Mouse (Mus musculus) embryonic facial prominence, embryonic 10.5 days (tissue): ENCODE measurements at regions not wholly inside any gene's neighbourhood (a gene's known extent, or its start where the extent isn't known, plus 50 kb on each side); places are given as distances from the start of the nearest gene placed in this dataset.
"Not testable (repeated sequence)": the region's sequence is repeated elsewhere in the genome, so short reads cannot be mapped to it uniquely, and the experiment has no call there.

Experiments
- DNase-seq: peaks from one replicate; pipeline ENCODE4 v3.0.0-alpha.2; 2017; ENCODE audit warnings: low spot score
- H3K27ac ChIP-seq: fragments of 300-500 bp; sonication (generic); replicated peaks from 2 replicates; pipeline ENCODE4 v1.5.1; 2016; ENCODE audit warnings: mild to moderate bottlenecking
- H3K27me3 ChIP-seq: fragments of 300-500 bp; sonication (generic); replicated peaks from 2 replicates; pipeline ENCODE4 v1.6.1; 2016; ENCODE audit warnings: low read depth, mild to moderate bottlenecking; ENCODE audit not compliant: poor library complexity, severe bottlenecking
- H3K36me3 ChIP-seq: fragments of 300-500 bp; sonication (generic); replicated peaks from 2 replicates; pipeline ENCODE4 v1.6.1; 2016; ENCODE audit warnings: mild to moderate bottlenecking, moderate library complexity
- H3K4me1 ChIP-seq: fragments of 300-500 bp; sonication (generic); 2 replicates; pipeline ENCODE4 v1.6.1; 2016
- H3K4me3 ChIP-seq: fragments of 300-500 bp; sonication (generic); 2 replicates; pipeline ENCODE4 v1.5.1; 2016; ENCODE audit warnings: mild to moderate bottlenecking, moderate library complexity
- H3K9me3 ChIP-seq: fragments of 300-500 bp; sonication (generic); 2 replicates; pipeline ENCODE4 v1.6.1; 2016; ENCODE audit warnings: mild to moderate bottlenecking
- WGBS: fragments of 180-500 bp; shearing (Covaris S2); methylation state at CpG from one replicate; pipeline ENCODE4 v1.1.7; 2016; 5-methylcytosine and 5-hydroxymethylcytosine counted together

DNA sequence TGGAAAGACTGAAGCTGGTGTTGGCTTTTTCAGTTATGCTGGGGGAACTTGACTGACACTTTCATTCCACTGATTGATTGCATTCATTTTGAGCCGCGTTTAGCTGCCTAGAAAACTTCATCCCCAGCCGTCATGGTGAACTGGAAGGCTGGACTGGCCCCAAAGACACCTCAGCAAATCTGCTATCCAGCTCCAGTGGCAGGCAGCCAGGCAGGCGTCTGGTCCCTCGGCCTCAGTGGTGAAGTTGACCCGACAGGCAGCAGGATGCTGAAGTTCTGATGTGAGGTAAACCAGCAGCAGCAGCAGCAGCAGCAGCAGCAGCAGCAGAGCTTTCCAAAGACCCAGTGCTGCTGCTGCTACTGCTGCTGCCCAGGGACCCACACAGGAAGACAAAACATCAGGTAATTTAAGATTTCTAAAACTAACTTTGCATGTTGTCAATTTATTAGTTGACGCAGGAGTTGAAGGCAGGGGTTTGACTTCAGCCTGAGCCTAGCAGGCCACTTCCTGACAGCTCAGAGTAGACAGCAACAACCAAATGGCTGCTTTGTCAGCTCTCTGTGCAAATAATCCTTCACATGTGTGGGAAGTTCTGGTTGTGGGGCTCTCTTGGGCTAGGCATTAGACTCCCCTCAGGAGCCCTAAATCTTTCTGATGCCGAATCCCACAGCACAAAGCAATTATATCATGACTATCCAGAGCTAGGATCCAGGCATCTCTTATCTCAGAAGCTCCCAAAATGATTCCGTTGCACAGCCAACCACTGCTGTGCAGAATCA lies 200.4 kb upstream of the Nhs start:
- H3K9me3 ChIP-seq = no peaks in the 10 kb centered on the region
- 0 out of 2 replicates have a peak, but pooled peaks cover 5% of the 10 kb centered on the region for H3K4me1 ChIP-seq
- H3K36me3 ChIP-seq = no peaks in the 10 kb centered on the region
- WGBS = 55% methylated on average over 9 of the region's 9 CpGs
- H3K4me3 ChIP-seq = no peak overlapping the region
- no peak overlapping the region for H3K27ac ChIP-seq
- peak; percentile 17 for DNase-seq
- peaks cover 83% of the 10 kb centered on the region for H3K27me3 ChIP-seq

DNA sequence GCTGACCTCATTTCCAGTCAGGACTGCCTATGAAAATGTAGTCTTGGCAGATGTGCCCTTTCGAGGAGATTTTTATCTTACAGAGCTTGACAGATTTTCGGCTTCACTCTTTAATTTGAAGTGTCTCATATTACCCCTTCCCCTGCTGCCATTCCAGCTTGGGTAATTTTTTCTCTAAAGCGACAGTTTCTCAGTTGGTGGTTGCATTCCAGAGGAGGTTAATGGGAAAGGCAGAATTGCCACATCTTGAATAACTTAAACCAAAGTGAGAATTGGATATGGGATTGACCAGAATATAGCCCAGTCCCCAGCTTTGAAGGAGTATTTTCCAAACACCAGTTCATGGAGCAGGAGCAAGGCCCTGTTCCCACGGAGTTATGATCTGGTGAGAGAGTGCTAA lies 188.8 kb upstream of the Nhs start:
- Histone ChIP-seq H3K4me3 (no peak overlapping the region), H3K27me3 (peaks cover 93% of the 10 kb centered on the region), H3K27ac (no peak overlapping the region), H3K9me3 (no peaks in the 10 kb centered on the region), H3K4me1 (no peaks in the 10 kb centered on the region; the same call in 1 of the 2 replicates), H3K36me3 (no peaks in the 10 kb centered on the region)
- 40% methylated on average over 4 of the region's 4 CpGs for WGBS
- no peak for DNase-seq

DNA sequence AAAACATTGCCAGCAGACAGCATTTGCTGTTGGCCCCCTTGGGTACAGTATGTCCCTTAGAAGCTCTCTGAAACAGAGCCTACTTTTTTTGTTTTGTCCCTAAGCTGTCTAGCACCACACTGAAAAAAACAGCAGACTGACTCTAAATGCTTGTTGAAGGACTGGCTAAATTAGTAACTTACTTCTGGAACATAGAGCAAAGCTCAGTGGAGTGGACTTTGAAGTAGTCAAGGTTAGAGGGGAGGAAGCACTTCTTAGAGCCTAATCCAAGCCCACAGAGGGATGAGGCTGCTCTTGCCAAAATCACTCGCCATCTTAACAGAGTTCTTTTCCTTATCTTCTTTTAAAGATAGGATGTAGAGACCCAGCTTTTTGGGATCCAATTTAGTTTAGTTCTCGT lies 188.4 kb upstream of the Nhs start:
- DNase-seq = no peak
- Histone ChIP-seq H3K9me3 (no peaks in the 10 kb centered on the region), H3K4me3 (no peak overlapping the region), H3K27ac (no peak overlapping the region), H3K27me3 (peaks cover 93% of the 10 kb centered on the region), H3K4me1 (no peaks in the 10 kb centered on the region; the same call in 1 of the 2 replicates), H3K36me3 (no peaks in the 10 kb centered on the region)
- WGBS = 47% methylated on average over 2 of the region's 2 CpGs

DNA sequence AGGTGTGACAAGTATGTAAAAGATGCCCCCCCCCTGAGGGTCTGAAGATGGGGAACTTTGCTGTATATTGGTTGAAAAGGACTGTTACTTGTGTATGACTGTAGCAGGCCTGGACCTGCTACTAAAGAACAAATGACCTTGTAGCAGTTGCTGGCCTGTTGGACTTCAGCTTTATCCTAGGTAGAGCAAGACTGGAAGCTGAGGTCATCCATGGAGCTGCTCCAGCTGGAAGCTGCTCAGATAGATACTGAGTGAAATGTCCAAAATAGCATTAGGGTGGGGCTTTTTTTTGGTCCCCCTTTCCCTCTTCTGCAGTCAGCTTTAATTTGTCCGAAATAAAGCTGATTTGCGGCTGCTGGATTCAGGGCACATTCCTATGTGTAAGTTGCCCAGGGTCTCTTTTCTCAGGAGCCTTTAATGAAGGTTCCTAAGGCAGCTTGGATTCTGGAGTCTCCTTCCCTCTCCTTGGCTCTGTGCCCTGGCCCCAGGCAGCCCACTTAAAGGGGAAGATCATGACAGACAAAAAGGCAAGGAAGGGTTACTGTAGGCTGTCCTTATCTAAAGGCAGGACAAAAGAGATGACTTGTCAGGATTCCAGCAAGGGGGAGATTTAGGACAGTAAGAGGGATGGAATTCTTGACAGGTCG lies 186.1 kb upstream of the Nhs start:
- no peaks in the 10 kb centered on the region for H3K9me3 ChIP-seq
- H3K36me3 ChIP-seq = no peaks in the 10 kb centered on the region
- no peak for DNase-seq
- H3K27me3 ChIP-seq = peaks cover 96% of the 10 kb centered on the region
- no peaks in the 10 kb centered on the region; the same call in 1 of the 2 replicates for H3K4me1 ChIP-seq
- H3K4me3 ChIP-seq = no peak overlapping the region
- no peak overlapping the region for H3K27ac ChIP-seq
- WGBS = 75% methylated on average over 3 of the region's 3 CpGs

DNA sequence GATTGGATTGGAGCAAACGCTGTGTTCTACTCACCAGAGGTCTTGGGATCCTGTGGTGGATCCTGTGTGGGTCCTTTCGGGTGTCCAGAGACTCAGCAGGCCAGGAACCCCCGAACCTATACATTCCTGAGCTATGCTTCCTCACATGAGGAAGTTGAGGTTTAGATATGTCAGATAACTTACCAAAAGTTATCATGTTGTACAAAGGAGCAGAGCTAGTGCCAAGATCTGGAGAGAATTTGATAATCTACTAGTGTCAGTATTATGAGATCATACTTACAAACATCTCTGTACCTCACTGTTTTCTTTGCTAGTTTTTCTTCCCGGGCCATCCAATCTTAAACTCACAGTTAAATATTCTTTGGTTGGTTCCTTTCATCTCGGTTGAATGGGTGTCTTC lies 172.6 kb upstream of the Nhs start:
- H3K4me3 ChIP-seq = no peak overlapping the region
- peaks cover 19% of the 10 kb centered on the region for H3K27me3 ChIP-seq
- no peak for DNase-seq
- H3K27ac ChIP-seq = no peak overlapping the region
- no peaks in the 10 kb centered on the region for H3K4me1 ChIP-seq
- no peaks in the 10 kb centered on the region for H3K36me3 ChIP-seq
- WGBS = 89% methylated on average over 5 of the region's 5 CpGs
- no peaks in the 10 kb centered on the region for H3K9me3 ChIP-seq

DNA sequence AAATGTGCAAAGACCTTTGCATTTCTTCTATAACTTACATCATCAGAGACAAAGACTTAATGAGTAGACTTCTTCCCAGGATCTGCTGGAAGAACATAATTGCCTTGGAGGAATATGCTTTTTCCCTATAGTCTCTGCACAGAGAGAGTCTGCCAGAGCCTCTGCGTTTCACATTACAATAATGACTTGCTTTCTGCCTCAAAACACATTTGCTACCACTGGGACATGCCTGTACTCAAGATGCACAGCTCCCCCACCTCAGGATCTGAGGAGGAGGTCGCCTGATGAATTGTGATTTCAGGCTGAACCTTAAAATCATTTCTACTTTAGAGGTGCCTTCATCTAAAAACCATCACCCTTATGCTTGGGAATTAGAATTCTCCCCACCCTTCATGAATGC lies 148.1 kb upstream of the Nhs start:
- H3K4me3 ChIP-seq = no peak overlapping the region
- DNase-seq = no peak
- H3K4me1 ChIP-seq = no peaks in the 10 kb centered on the region
- WGBS = 72% methylated on average over 2 of the region's 2 CpGs
- H3K9me3 ChIP-seq = no peaks in the 10 kb centered on the region
- no peak overlapping the region for H3K27ac ChIP-seq
- peaks cover 39% of the 10 kb centered on the region for H3K27me3 ChIP-seq
- H3K36me3 ChIP-seq = no peaks in the 10 kb centered on the region

DNA sequence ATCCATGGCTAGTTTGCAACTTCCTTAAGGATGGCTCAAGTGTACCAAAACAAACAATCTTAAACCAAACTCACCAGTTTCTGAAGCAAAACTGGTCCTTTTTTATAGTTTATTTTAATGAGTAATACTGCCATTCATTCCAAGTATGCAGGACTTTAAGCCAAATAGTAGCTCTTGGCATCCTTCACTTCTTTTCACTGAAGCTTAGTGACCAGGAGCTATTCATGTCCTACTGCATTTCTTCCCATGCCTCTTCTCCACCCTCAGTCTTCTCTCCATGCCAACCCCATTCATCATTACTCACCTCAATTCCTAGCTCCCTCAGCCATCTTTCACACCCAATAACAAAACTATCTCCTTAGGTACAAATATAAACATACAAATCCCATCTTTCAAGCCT lies 144.6 kb upstream of the Nhs start:
- no peak for DNase-seq

DNA sequence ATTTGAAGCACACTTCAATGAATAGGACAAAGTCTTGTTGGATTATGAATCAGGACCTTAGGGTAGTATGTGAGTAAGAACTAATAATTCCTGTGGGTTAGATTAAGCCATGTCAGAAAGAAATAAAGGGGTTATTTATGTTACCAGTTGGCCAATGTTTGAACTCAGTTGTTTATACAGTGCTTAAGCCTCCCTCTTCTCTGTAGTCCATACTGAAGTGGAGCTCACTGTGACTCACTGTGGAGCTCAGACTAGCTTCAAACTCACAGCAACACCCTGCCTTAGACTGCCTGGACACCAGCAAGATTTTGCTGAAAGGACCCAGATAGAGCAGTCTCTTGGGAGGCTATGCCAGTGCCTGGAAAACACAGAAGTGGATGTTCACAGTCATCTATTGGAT lies 143.3 kb upstream of the Nhs start:
- H3K27ac ChIP-seq = no peak overlapping the region
- H3K36me3 ChIP-seq = no peaks in the 10 kb centered on the region
- H3K4me1 ChIP-seq = no peaks in the 10 kb centered on the region
- H3K27me3 ChIP-seq = peaks cover 43% of the 10 kb centered on the region
- H3K9me3 ChIP-seq = no peaks in the 10 kb centered on the region
- no peak overlapping the region for H3K4me3 ChIP-seq
- no peak for DNase-seq

More for the DNA sequence above, 144.6 kb upstream of the Nhs start:
- Histone ChIP-seq H3K9me3 (no peaks in the 10 kb centered on the region), H3K27ac (no peak overlapping the region), H3K27me3 (peaks cover 45% of the 10 kb centered on the region), H3K4me3 (no peak overlapping the region), H3K36me3 (no peaks in the 10 kb centered on the region), H3K4me1 (no peaks in the 10 kb centered on the region)

DNA sequence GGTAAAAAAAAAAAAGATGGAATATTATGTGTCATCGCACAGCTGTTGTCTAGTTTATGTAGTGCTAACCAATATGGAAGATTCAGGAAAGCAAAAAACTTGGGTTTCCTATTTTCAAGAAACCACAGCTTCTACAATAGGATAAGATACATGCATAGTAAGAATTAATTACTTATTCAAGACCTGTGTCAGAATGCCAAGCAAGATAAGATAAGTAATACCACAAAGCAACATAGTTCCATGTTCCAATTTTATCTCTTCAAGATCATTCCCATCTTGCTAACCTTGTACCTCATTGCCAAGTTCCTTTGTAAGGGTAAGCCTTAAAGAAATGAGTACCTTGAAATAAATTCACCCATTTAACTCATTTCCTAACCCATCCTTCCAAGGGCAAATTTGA lies 131.7 kb upstream of the Nhs start:
- Histone ChIP-seq H3K4me3 (no peak overlapping the region), H3K9me3 (no peaks in the 10 kb centered on the region), H3K27ac (no peak overlapping the region), H3K27me3 (peaks cover 50% of the 10 kb centered on the region), H3K36me3 (no peaks in the 10 kb centered on the region), H3K4me1 (no peaks in the 10 kb centered on the region)
- DNase-seq = no peak
- 96% methylated on average over 1 of the region's 1 CpGs for WGBS

DNA sequence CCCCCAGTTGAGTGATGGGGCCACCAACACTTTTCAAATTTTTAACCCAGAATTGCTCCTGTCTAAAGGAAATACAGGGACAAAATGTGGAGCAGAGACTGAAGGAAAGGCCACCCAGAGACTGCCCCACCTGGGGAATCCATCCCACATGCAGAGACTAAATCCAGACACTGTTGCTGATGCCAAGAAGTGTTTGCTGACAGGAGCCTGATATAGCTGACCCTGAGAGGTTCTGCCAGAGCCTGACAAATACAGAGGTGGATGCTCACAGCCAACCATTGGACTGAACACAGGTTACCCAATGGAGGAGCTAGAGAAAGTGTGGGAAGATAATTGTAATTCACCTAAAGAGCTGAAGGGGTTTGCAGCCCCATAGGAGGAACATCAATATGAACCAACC lies 126.6 kb upstream of the Nhs start:
- not testable (repeated sequence) for H3K9me3 ChIP-seq, H3K36me3 ChIP-seq, DNase-seq, H3K4me1 ChIP-seq, H3K4me3 ChIP-seq, H3K27ac ChIP-seq
- peaks cover 63% of the 10 kb centered on the region for H3K27me3 ChIP-seq

DNA sequence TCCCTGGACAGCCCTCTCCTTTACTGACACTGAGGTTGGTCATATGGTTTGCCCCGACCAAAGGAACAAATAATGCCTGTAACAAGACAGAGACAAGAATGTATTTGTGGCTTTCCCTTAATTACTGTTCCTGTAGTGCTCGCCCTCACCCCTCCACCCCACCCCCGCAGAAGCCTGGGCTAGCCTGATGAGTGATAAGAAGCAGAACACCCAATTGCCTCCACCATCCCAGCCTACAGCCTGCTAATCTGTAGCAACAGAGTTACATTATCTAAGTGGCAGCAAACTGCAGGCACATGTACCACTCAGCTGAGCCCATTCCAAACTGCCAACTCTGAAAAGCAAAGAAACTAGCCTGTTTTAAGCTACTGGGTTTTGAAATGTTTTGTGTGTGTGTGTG lies 124.7 kb upstream of the Nhs start:
- peak; percentile 8 for DNase-seq
- no peak overlapping the region for H3K4me3 ChIP-seq
- no peak overlapping the region for H3K27ac ChIP-seq
- H3K4me1 ChIP-seq = no peaks in the 10 kb centered on the region
- no peaks in the 10 kb centered on the region for H3K36me3 ChIP-seq
- 73% methylated on average over 3 of the region's 3 CpGs for WGBS
- peaks cover 52% of the 10 kb centered on the region for H3K27me3 ChIP-seq
- H3K9me3 ChIP-seq = no peaks in the 10 kb centered on the region

DNA sequence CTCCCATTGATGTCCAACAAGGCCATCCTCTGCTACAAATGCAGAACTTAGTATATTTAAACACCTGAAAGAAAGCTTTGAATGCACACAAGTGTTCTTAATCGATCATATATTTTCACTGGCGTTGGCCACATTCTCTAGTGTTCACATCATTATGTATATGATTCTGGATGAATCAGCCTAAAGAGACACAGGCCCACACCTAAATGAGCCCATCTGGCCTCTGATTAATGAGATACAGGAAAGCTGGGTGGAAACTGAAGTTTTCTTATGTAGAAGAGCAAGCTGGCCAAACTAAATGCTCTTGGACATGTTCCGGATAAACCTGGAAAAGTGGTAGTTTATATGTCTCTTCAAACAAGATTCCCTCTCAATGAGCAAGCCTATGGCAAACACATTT lies 123.2 kb upstream of the Nhs start:
- no peaks in the 10 kb centered on the region for H3K36me3 ChIP-seq
- 94% methylated on average over 3 of the region's 3 CpGs for WGBS
- peaks cover 46% of the 10 kb centered on the region for H3K27me3 ChIP-seq
- no peak overlapping the region for H3K27ac ChIP-seq
- H3K4me3 ChIP-seq = no peak overlapping the region
- DNase-seq = no peak
- H3K9me3 ChIP-seq = no peaks in the 10 kb centered on the region
- H3K4me1 ChIP-seq = no peaks in the 10 kb centered on the region
